Mouse (Mus musculus): Measurements from ENCODE around the gene Trpc4ap.

DNA sequence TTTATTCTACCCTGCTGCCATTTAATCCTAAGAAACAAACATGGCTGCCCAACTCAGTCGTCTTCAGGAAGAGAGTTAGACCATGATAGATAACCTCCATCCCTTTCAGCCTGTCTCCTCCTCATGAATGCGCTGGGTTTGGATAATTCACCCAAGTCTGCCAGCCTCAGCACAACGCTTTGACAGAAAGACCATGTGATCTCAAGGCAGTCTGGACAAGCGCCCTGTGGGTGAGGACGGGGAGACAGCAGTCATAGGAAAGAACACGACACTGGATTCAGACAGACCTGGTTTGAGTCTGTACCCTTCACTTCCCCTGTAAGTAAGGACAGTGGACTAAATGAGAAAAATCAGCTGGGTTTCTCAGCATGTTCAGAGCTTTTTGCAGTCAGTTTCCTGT, 102.7 kb downstream of the Trpc4ap start:
- TF ChIP-seq CTCF (IDR thresholded peaks at IDR 0.05; ENCODE audit: low read depth) (no peak), EP300 (IDR thresholded peaks at IDR 0.05; ENCODE audit: low read depth) (no peak)

All from liver, embryonic 14.5 days (tissue).